Mouse (Mus musculus): ENCODE results near the gene Rbfox2. TPM values are rescaled to one million over a fixed set of nuclear protein-coding genes. Genes with fewer than 3 reads are reported as not detected.

Rbfox2 gene
- polyA plus RNA-seq, 1 experiment = 34.7 TPM

GRCm38 (mm10) chr15:77078786-77079185, 228.0 kb downstream of the Rbfox2 start:
- Histone ChIP-seq H3K4me3 (ENCODE audit: low read depth, low read length) (no peak overlapping the region), H3K27ac (ENCODE audit: insufficient read depth, low read depth, low read length) (no peak overlapping the region), H3K4me1 (ENCODE audit: control insufficient read depth, insufficient read depth, insufficient read length, low read length) (no peaks in the 10 kb centered on the region; the same call in 1 of the 2 replicates), H3K27me3 (ENCODE audit: control insufficient read depth, insufficient read depth, low read length) (no peaks in the 10 kb centered on the region), H3K36me3 (ENCODE audit: control insufficient read depth, insufficient read depth, low read length) (peaks cover 11% of the 10 kb centered on the region)
- TF ChIP-seq POLR2A (IDR thresholded peaks at IDR 0.05; ENCODE audit: low read depth, low read length) (no peak), CTCF (IDR thresholded peaks at IDR 0.05; ENCODE audit: extremely low read depth, insufficient read length, insufficient replicate concordance, low read depth, low read length) (no peak)
- 76% methylated on average over 3 of the region's 3 CpGs for WGBS

GRCm38 (mm10) chr15:77077906-77078305, 228.9 kb downstream of the Rbfox2 start:
- peaks cover 11% of the 10 kb centered on the region; the same call in 1 of the 2 replicates for H3K36me3 ChIP-seq (ENCODE audit: control insufficient read depth, insufficient read depth, low read length)
- no peak overlapping the region for H3K4me3 ChIP-seq (ENCODE audit: low read depth, low read length)
- H3K4me1 ChIP-seq (ENCODE audit: control insufficient read depth, insufficient read depth, insufficient read length, low read length) = peaks cover 2% of the 10 kb centered on the region; the same call in 1 of the 2 replicates
- TF ChIP-seq POLR2A (IDR thresholded peaks at IDR 0.05; ENCODE audit: low read depth, low read length) = no peak
- no peak overlapping the region for H3K27ac ChIP-seq (ENCODE audit: insufficient read depth, low read depth, low read length)
- H3K27me3 ChIP-seq (ENCODE audit: control insufficient read depth, insufficient read depth, low read length) = no peaks in the 10 kb centered on the region
- WGBS = 92% methylated on average over 9 of the region's 9 CpGs

GRCm38 (mm10) chr15:77076523-77076922, 230.3 kb downstream of the Rbfox2 start:
- 62% methylated on average over 3 of the region's 3 CpGs for whole genome bisulfite sequencing
- Histone ChIP-seq H3K27ac (ENCODE audit: insufficient read depth, low read depth, low read length) (no peak overlapping the region), H3K4me3 (ENCODE audit: low read depth, low read length) (no peak overlapping the region), H3K4me1 (ENCODE audit: control insufficient read depth, insufficient read depth, insufficient read length, low read length) (peaks cover 6% of the 10 kb centered on the region; the same call in 1 of the 2 replicates), H3K36me3 (ENCODE audit: control insufficient read depth, insufficient read depth, low read length) (peaks cover 7% of the 10 kb centered on the region; the same call in 1 of the 2 replicates), H3K27me3 (ENCODE audit: control insufficient read depth, insufficient read depth, low read length) (no peaks in the 10 kb centered on the region)
- TF ChIP-seq CTCF (IDR thresholded peaks at IDR 0.05; ENCODE audit: extremely low read depth, insufficient read length, insufficient replicate concordance, low read depth, low read length) (no peak), POLR2A (IDR thresholded peaks at IDR 0.05; ENCODE audit: low read depth, low read length) (no peak)

GRCm38 (mm10) chr15:77072556-77073163, 234.1 kb downstream of the Rbfox2 start:
- WGBS = 34% methylated on average over 4 of the region's 4 CpGs
- Histone ChIP-seq H3K4me1 (ENCODE audit: control insufficient read depth, insufficient read depth, insufficient read length, low read length) (peaks cover 6% of the 10 kb centered on the region; the same call in 1 of the 2 replicates), H3K4me3 (ENCODE audit: low read depth, low read length) (no peak overlapping the region), H3K36me3 (ENCODE audit: control insufficient read depth, insufficient read depth, low read length) (no peaks in the 10 kb centered on the region), H3K27ac (ENCODE audit: insufficient read depth, low read depth, low read length) (no peak overlapping the region), H3K27me3 (ENCODE audit: control insufficient read depth, insufficient read depth, low read length) (no peaks in the 10 kb centered on the region)
- TF ChIP-seq CTCF (IDR thresholded peaks at IDR 0.05; ENCODE audit: extremely low read depth, insufficient read length, insufficient replicate concordance, low read depth, low read length) (no peak), POLR2A (IDR thresholded peaks at IDR 0.05; ENCODE audit: low read depth, low read length) (no peak)

- H3K4me1 ChIP-seq (ENCODE audit: control insufficient read depth, insufficient read depth, insufficient read length, low read length) = peaks cover 6% of the 10 kb centered on the region; the same call in 1 of the 2 replicates
These were observed 235.3 kb downstream of the Rbfox2 start for GRCm38 (mm10) chr15:77071501-77071900.

GRCm38 (mm10) chr15:77070745-77071268, 236.0 kb downstream of the Rbfox2 start:
- Histone ChIP-seq H3K27me3 (ENCODE audit: control insufficient read depth, insufficient read depth, low read length) (no peaks in the 10 kb centered on the region), H3K4me3 (ENCODE audit: low read depth, low read length) (no peak overlapping the region), H3K27ac (ENCODE audit: insufficient read depth, low read depth, low read length) (no peak overlapping the region), H3K4me1 (ENCODE audit: control insufficient read depth, insufficient read depth, insufficient read length, low read length) (peaks cover 6% of the 10 kb centered on the region; the same call in 1 of the 2 replicates), H3K36me3 (ENCODE audit: control insufficient read depth, insufficient read depth, low read length) (no peaks in the 10 kb centered on the region)
- TF ChIP-seq POLR2A (IDR thresholded peaks at IDR 0.05; ENCODE audit: low read depth, low read length) = no peak
- no peak for TF ChIP-seq CTCF (IDR thresholded peaks at IDR 0.05; ENCODE audit: extremely low read depth, insufficient read length, insufficient replicate concordance, low read depth, low read length)
- 87% methylated on average over 11 of the region's 11 CpGs for WGBS

More at GRCm38 (mm10) chr15:77071501-77071900, 235.3 kb downstream of the Rbfox2 start:
- H3K27ac ChIP-seq (ENCODE audit: insufficient read depth, low read depth, low read length) = no peak overlapping the region
- no peak overlapping the region for H3K4me3 ChIP-seq (ENCODE audit: low read depth, low read length)
- H3K36me3 ChIP-seq (ENCODE audit: control insufficient read depth, insufficient read depth, low read length) = no peaks in the 10 kb centered on the region
- WGBS = 16% methylated on average over 10 of the region's 10 CpGs
- TF ChIP-seq POLR2A (IDR thresholded peaks at IDR 0.05; ENCODE audit: low read depth, low read length) (no peak), CTCF (IDR thresholded peaks at IDR 0.05; ENCODE audit: extremely low read depth, insufficient read length, insufficient replicate concordance, low read depth, low read length) (no peak)
- no peaks in the 10 kb centered on the region for H3K27me3 ChIP-seq (ENCODE audit: control insufficient read depth, insufficient read depth, low read length)

GRCm38 (mm10) chr15:77069019-77069418, 237.8 kb downstream of the Rbfox2 start:
- TF ChIP-seq POLR2A (IDR thresholded peaks at IDR 0.05; ENCODE audit: low read depth, low read length) (no peak), CTCF (IDR thresholded peaks at IDR 0.05; ENCODE audit: extremely low read depth, insufficient read length, insufficient replicate concordance, low read depth, low read length) (no peak)
- peaks cover 8% of the 10 kb centered on the region for H3K4me1 ChIP-seq (ENCODE audit: control insufficient read depth, insufficient read depth, insufficient read length, low read length)
- no peak overlapping the region for H3K27ac ChIP-seq (ENCODE audit: insufficient read depth, low read depth, low read length)
- no peaks in the 10 kb centered on the region for H3K36me3 ChIP-seq (ENCODE audit: control insufficient read depth, insufficient read depth, low read length)
- no peak overlapping the region for H3K4me3 ChIP-seq (ENCODE audit: low read depth, low read length)
- 75% methylated on average over 3 of the region's 3 CpGs for WGBS
- no peaks in the 10 kb centered on the region for H3K27me3 ChIP-seq (ENCODE audit: control insufficient read depth, insufficient read depth, low read length)

All from small intestine, adult 2 months (tissue).